Mouse (Mus musculus) right cerebral cortex, postnatal 10 days (tissue): ENCODE results near the gene Slc28a1.

Experiments used
- DNase-seq, 2 experiments: peaks; one replicate each; pipeline ENCODE4 v3.0.0; 2021; ENCODE audit warnings: low spot score in 2 of 2

Slc28a1 gene

DNA sequence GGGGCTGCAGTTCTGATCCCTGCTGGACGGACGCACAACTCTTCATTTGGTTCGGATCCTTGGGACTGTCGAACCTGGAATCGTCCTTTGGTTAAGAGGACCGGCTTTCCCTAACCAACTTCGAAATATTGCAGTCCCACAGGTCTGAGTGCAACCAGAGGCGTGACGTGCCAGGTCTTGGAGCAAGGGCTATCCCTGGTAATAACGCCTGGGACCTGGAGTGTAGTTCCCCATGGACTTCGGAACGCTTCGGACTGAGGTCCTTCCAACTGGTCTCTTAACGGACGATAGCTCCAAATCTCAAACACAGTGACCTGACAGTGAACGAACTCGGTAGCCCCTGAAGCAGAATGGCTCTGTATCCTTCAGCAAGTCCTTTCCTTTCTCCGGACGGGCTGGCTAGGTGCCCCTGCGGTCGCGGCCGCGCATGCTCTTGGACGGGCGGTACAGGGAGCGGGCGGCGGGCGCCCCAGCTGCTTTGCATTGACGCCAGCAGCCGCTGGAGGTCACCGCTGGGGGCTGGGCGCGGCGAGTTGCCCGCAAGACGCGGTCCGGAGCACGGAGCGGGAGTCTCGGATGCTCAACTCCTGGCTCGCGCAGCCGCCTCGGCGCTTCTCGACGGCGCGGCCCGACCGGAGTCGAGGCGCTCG is 98.2 kb downstream of the Slc28a1 start:
- peak; percentile 80 to 83 for DNase-seq

DNA sequence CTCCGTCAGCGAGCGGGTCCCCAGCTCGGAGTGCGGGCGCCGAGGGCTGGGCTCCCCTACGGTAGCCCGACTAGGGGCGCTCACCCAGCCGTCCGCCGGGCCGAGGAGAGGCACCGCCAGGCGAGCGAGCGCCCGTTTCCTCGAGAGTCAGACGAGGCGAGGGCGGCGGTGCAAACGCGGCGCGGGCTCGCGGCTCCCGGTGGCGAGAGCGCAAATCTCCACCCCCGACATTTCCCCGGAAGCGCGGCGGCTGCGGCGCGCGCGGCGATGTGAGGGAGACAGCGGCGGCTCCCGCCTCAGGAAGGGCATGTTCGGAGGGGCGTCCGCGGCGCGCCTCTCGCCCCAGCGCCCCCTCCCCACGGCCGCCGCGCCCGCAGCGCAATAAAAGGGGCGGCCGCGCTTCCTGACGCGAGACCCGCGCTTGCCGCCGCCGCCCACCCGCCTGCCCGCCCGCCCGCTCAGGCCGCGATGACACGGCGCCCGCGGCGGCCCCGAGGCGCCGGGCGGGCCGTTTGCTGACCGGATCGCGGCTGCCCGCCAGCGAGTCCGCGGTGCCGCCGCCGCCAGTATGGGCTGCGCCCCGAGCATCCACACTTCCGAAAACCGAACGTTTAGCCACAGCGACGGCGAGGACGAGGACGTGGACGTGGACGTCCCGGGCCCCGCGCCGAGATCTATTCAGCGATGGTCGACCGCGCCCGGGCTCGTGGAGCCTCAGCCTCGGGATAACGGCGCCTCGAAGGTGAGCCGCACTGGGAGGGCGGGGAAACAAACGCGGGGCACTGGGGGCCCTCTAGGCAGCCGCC is 99.0 kb downstream of the Slc28a1 start, which contains the start of gene Pde8a:
Gene Pde8a (plus strand): TSS at position 250 of the 806 bp plus-strand sequence.
- peak in 1 of 2 experiments; percentile 28 for DNase-seq

DNA sequence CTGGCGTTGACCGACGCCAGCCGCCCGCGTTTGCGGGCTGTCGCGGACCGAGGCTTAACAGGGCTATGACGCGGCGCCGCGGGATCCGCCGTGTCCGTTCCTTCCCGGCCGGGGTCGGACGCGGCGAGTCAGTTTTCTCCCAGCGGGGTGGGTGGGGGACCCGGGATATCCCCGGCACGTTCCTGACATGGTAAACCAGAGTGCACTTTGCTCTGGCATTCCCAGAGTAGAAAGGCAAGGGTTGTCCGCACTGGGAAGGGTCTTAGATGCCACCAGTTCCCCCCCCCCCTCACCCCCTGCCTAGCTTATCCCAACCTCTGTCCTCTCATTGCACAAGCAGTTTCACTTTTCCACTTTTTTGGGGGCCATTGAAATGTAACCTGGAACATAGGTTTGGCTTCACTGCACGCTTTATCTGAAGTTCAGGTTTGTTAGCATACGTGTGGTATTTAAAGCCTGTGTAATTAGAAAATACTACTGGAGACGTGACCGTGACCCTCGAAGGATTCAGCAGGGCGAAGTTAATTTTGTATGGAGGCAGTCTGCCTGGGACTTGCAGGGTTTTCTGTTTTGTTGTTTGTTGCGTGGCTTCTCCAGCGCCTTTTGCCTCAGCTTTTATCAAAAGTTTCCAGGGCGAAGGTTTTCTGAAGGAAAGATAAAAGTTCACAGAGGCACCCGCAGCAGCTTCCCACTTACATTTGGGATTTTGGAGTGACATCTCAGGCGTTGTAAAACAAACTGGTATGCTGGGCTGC is 99.7 kb downstream of the Slc28a1 start:
- DNase-seq: no peak

- DNase-seq: no peak
These were observed 101.4 kb downstream of the Slc28a1 start for GRCm38 (mm10) chr7:81215950-81216349.

DNA sequence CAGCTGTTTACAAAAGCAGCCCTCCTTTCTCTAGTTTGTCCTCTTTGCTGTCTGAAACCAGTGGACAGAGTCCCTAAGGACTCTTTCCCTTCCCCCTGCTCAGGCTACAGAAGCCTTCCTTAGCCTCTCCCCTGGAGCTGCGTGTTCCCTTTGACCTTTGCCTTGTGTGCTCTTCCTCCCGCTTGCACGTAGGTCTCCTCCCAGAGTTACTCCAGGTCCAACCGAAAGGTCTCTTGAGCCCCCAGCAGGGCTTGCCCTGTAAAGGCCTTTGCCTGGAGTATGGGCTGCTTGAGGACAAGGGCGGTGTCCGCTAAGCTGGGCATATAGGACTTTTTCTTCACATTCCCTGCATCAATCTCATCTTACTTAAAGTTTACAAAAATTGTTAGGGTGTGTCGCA is 104.7 kb downstream of the Slc28a1 start:
- no peak for DNase-seq
